Mouse (Mus musculus) kidney, adult 2 months (tissue): Measurements from ENCODE around the gene Lap3.

Experiments
- CTCF ChIP-seq: fragments of 200-500 bp; conservative IDR thresholded peaks from 2 replicates; pipeline ENCODE4 v1.5.1; 2011; ENCODE audit warnings: low read depth, mild to moderate bottlenecking, control low read depth, low read length, moderate library complexity, mixed read lengths; ENCODE audit not compliant: insufficient read depth, insufficient read length
- POLR2A ChIP-seq: fragments of 200-500 bp; IDR thresholded peaks from one replicate; pipeline ENCODE4 v1.6.1; 2011; ENCODE audit warnings: low read depth, low read length, control low read depth

DNA sequence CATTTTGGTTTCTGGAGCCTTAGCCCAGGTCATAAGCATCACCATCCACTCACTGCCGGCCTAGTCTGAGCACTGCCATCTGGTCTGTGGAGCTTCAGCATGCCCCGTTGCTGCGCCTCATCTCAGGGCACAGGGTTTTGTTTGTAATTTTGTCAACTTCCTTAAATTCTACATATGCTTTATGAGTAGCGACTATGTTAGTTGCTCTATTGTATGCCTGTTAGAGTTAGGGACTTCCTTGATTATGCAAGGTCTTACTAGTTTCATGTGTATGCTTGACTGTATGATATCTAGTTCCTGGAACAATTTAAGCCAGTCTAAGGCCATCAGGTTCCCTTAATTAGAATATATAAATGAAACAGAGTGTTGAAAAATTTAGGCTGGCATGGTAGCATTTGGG is 33.2 kb downstream of the Lap3 start:
- TF ChIP-seq POLR2A (no peak), CTCF (no peak)
